Mouse (Mus musculus) CD8-positive naive resting alpha-beta T cell, adult 2 months (primary cell): Measurements from ENCODE around the gene Ppp1r21.

Experiments
- DNase-seq, 2 experiments: peaks; one replicate each; pipeline ENCODE4 v3.0.0; 2022; ENCODE audit warnings: low read depth in 2 of 2, low spot score in 2 of 2

The Ppp1r21 gene

GRCm38 (mm10) chr17:88569807-88570540 is 40.1 kb downstream of the Ppp1r21 start:
- no peak for DNase-seq

DNA sequence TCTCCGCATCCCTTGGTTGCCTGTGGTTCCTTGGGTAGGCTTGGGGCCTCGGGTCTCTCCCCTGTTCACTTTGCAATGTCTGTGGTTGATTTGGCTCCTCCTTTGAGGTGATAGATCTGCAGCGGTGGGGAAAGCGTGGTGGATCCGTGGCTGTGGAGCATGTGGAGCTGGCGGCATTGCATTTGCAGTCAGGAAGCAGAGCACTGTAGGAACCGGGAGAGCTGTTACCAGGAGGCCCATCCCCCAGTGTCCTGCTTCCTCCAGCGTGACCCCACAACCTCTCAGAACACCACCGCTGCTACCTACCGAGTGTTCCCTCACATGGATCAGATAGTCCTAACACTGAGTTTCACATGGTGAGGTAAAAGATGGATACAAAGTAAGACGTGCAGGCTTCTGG is 40.9 kb downstream of the Ppp1r21 start:
- DNase-seq = no peak

DNA sequence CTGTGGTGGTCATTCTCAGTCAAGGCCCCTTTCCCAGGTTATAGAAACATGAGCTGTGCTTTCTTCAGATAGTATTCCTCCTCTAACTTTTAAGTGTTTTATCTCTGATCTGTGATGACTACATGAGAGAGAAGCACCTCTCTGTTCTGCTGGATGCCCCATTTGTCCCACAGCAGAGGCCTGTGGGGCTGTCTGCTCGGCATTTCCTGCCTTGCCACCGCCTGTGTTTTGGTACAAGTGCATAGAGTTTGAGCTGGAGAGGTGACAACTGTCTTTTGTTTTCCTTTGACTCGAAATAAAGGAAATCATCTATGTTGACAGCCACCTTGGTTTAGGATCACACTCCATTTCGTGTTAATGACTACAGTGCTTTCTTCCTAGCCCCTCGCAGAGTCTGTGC is 44.9 kb downstream of the Ppp1r21 start:
- DNase-seq = no peak

GRCm38 (mm10) chr17:88578522-88579242 is 48.8 kb downstream of the Ppp1r21 start:
- no peak for DNase-seq

DNA sequence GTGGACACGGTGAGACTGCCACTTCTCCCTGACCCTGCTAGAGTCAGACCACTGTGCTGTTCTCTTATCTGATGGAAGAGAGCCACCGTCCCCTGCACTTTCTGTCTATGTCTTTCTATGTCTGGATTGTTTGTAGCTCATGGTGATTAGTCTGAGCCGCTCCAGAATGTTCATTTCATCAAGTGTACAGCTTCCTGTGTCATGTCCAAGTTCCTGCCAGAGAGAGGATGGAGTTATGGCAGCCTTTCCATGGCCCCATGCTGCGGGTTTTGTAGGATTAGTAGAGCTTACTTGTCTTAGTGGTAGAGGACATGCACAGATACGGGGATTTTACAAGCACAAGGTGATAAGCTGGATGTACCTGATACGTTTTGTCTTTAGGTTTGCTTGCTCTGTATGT is 50.6 kb downstream of the Ppp1r21 start:
- no peak for DNase-seq

DNA sequence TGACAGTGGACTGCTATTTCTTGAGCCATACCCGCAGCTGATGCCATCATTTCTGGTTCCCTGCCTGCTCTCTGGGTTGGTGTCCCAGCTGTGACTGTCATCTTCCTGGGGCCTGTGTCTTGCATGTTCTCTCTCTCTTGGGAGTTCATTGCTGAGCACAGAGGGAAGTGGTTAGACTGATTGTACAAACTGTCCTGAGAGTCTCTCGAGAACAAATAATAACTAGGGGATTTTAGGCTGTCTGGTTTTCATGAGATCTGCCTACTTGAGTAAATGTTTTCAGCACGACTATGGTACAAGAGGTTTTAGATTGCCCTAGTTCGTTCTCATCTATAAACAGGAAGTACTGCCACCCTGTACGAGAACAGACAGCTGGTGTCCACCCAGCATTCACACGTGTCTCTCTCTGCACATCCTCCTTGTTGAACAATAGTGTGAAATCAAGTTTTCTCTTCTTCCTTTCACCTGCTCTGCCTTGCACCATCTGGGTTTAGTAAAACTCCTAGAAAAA is 51.6 kb downstream of the Ppp1r21 start:
- DNase-seq = no peak

- DNase-seq = no peak
These were observed 53.1 kb downstream of the Ppp1r21 start for GRCm38 (mm10) chr17:88582999-88583398.

DNA sequence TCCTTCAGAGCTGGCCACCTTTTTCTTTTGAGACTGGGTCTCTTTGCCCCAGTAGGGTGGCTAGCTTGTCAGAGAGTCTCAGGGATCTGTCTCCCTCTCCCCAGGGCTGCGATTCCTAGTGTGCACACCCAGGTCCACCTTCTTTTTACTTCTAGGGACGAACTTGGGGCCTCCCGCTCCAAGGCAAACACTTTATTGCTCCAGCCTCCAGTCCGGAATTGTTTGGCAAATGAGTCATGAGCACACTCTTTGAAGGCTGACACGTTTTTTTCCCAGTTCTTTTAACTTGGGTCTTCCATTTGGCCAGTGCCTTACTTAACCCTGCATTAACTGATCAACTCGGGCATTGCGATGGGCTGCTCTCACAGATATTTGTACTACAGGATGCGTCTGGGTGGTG is 53.5 kb downstream of the Ppp1r21 start:
- no peak for DNase-seq

GRCm38 (mm10) chr17:88587371-88587770 is 57.5 kb downstream of the Ppp1r21 start:
- no peak for DNase-seq

- no peak for DNase-seq
These were observed 58.3 kb downstream of the Ppp1r21 start for GRCm38 (mm10) chr17:88588228-88588627.

DNA sequence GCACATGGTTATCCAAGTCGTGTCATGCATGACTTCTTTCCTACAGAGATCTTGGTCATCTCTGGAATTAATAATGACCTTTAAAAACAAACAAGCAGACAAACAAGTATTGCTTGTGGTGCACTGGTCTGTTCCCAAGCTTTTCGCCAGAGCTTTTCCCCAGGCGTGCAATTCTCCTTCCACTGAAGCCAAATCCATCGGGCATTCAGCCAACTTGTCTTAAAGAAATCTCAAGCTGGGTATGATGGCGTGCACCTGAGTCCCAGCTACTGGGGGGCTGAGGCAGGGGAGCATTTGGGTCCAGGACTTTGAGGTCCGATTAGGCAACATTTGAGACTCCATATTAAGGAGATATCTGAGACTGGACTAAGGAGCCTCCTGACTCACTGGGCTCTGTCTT is 60.3 kb downstream of the Ppp1r21 start:
- DNase-seq = no peak

GRCm38 (mm10) chr17:88595071-88595470 is 65.2 kb downstream of the Ppp1r21 start:
- DNase-seq = no peak

DNA sequence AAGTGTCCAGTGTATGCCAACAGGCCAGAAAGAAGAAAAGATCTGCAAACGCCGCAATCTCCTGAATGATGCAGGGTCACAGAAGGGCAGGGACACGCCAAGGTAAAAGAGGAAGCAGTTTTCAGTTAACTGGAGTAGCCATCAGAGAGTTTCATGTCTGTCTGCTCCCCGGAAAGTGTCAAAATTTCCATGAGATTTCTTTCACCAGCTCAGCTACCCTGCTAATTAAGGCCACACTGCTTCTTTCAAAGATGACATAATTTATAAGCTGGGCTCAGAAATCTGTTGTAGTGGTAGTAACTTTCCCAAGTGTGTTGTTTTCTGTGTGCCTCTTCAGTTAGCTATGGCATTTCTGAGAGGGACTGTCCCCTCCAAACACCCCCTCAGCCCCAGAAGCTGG is 66.2 kb downstream of the Ppp1r21 start:
- DNase-seq = no peak

DNA sequence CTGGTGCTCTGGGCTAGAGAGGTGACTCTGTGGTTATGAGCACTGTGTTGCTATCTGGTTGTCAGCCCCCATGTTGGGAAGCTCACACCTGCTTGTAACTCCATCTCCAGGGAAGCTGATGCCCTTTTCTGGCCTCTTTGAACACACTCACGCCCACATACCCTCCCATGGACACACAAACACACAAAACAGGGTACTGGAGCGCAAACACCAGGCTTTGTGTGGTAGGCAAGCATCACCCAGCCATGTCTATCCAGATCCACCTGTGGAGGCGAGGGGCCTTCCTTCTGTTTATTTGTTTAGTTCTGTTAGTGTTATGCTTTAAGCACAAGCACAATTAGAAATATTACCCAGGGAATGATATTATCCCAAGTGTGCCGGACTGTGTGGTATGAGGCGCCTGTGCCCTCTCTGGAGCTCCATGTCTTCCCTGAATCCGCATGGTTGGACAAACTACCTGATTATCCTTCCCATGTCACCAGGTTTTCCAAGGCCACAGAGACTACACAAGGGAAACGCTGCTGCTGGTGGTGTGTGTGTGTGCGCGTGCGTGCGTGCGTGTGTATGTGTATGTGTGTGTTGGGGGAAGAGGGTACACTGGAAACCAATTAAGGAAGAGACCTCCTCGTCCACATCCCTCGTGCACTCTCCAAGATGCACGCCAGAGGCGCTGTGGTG is 66.8 kb downstream of the Ppp1r21 start:
- DNase-seq = peak in 1 of 2 experiments; percentile 44

- peak in 1 of 2 experiments; percentile 18 for DNase-seq
These were observed 67.5 kb downstream of the Ppp1r21 start, which contains the start of gene Ston1 for GRCm38 (mm10) chr17:88597222-88598055. Gene Ston1 (plus strand): TSS chr17:88597684.

- no peak for DNase-seq
These were observed 68.1 kb downstream of the Ppp1r21 start for GRCm38 (mm10) chr17:88598056-88598420.

DNA sequence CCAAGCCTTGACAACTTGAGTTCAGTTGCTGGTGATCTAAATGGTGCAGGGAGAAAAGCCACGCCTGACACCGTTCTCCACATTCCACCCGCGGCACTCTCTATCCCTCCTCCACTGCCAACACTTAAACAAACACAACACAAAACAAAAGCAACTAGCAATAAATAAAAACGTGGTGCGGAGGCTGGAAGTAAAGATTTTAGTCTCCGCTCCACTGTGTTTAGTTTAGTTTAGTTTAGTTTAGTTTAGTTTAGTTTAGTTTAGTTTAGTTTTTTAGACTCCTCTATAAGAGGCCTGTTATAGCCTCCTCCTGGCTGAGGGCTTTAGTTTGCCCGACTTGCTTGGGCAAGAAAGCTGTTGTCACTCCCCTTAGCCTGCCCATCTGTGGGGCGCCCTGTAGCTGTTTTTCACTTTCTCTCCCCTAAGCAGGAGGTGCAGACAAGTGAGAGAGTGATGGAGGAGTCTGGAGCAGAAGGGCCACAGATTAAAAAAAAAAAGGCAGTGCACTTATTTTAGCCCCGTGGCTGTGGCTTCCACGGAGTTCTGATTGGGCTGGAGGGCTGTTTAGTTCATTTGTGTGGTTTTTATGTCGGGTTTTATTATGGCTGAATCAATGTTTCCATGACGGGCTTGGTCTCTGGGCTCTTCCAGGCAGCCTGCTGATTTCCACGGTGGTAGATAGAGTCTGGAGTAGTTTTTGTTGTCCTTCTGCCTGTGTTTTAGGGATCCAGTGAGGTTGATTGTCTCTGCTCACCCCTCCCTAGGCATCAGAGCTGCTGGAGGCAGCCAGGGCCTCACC is 68.9 kb downstream of the Ppp1r21 start:
- DNase-seq = no peak

DNA sequence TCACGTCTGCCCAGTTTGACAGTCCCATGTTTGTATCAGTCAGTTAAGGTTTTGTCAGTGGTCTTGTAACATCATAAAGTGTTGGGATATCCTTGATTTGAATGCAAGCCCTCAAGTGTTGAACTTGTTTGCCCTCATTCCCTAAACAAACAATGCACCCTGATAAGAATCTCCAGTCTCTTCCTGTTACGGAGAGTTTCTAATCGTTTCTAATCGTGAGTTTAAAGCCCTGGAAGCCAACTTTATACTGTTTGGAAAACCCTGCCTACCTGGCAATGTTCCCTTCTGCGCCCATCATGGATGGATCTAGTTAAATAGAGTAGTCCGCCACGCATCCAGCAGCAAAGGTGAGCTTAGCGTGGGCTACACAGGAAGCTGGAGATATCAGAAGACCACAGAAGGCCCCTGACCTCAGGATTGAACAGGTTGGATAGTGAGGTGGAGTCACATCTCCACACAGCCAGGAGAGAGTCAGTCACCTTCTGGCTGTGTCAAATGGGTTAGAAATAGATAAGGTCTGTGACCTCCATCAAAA is 70.6 kb downstream of the Ppp1r21 start:
- DNase-seq = no peak

GRCm38 (mm10) chr17:88603943-88604342 is 74.0 kb downstream of the Ppp1r21 start:
- no peak for DNase-seq

DNA sequence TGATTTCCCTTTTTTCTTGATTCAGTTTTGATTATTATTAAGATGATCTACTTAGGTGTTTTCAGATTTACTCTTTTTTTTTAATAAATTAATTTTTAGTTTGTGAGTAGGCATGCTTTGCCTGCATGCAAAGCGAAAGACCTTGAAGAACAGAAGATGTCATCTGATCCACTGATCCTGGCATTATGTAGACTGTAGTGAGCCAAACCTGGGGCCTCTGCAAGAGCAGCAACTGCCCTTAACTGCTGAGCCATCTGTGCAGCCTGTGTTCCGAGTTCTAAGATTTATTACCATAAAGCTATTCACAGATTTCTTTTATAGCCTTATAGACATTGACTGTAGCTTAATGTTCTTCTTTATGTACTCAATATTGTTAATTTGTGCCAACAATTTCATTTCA is 76.1 kb downstream of the Ppp1r21 start:
- DNase-seq = no peak
